Mouse (Mus musculus) heart, embryonic 14.5 days (tissue): ENCODE data around the gene Pawr. TPM values are rescaled to one million over a fixed set of nuclear protein-coding genes. Genes with fewer than 3 reads are reported as not detected.

Experiments used
- ATAC-seq: fragments of 200-750 bp; cut with Nextera tagmentation; 2 replicates; pipeline ENCODE4 v1.8.0; 2017; ENCODE audit warnings: low read depth, moderate TSS enrichment; ENCODE audit not compliant: insufficient number of reproducible peaks, insufficient read depth, low FRiP score
- H3K27ac ChIP-seq, 2 experiments: fragments of 200-500 bp in 1 of 2; fragments of 300-500 bp in 1 of 2; sonication (generic) in 1 of 2; replicated peaks in 1 of 2; 2 replicates each; pipeline ENCODE4 v1.5.1; 2012 to 2014; ENCODE audit warnings: low read depth in 2 of 2, low read length in 2 of 2, control low read depth in 1 of 2, mild to moderate bottlenecking in 1 of 2, mixed read lengths in 1 of 2; ENCODE audit not compliant: control insufficient read depth in 1 of 2, insufficient read depth in 1 of 2
- H3K27me3 ChIP-seq: fragments of 300-500 bp; sonication (generic); 2 replicates; pipeline ENCODE4 v1.6.1; 2014; ENCODE audit warnings: mild to moderate bottlenecking, low read length, control low read depth; ENCODE audit not compliant: control insufficient read depth, insufficient read depth
- H3K36me3 ChIP-seq: fragments of 300-500 bp; sonication (generic); 2 replicates; pipeline ENCODE4 v1.6.1; 2014; ENCODE audit warnings: mild to moderate bottlenecking, control low read depth, low read length, mixed read lengths; ENCODE audit not compliant: control insufficient read depth, insufficient read depth
- H3K4me1 ChIP-seq, 2 experiments: fragments of 200-500 bp in 1 of 2; fragments of 300-500 bp in 1 of 2; sonication (generic) in 1 of 2; 2 replicates each; pipeline ENCODE4 v1.6.1; 2012 to 2014; ENCODE audit warnings: low read length in 2 of 2, control low read depth in 1 of 2, mixed read lengths in 1 of 2; ENCODE audit not compliant: control insufficient read depth in 2 of 2, insufficient read depth in 2 of 2
- H3K4me2 ChIP-seq: fragments of 300-500 bp; sonication (generic); 2 replicates; pipeline ENCODE4 v1.6.1; 2014; ENCODE audit warnings: mild to moderate bottlenecking, low read length
- H3K4me3 ChIP-seq, 2 experiments: fragments of 200-500 bp in 1 of 2; fragments of 300-500 bp in 1 of 2; sonication (generic) in 1 of 2; 2 replicates each; pipeline ENCODE4 v1.5.1; 2012 to 2014; ENCODE audit warnings: low read length in 2 of 2, mild to moderate bottlenecking in 2 of 2, control low read depth in 1 of 2, low read depth in 1 of 2, moderate library complexity in 1 of 2; ENCODE audit not compliant: control insufficient read depth in 1 of 2, insufficient read depth in 1 of 2
- H3K9ac ChIP-seq: fragments of 300-500 bp; sonication (generic); 2 replicates; pipeline ENCODE4 v1.6.1; 2014; ENCODE audit warnings: mild to moderate bottlenecking, low read length
- H3K9me3 ChIP-seq: fragments of 300-500 bp; sonication (generic); 2 replicates; pipeline ENCODE4 v1.6.1; 2016; ENCODE audit warnings: low read length, control low read depth; ENCODE audit not compliant: control insufficient read depth
- WGBS: fragments of 180-500 bp; shearing (Covaris S2); extraction: QIAGEN DNeasy Blood & Tissue Kit; methylation state at CpG from one replicate; pipeline ENCODE4 v1.1.7; 2014; 5-methylcytosine and 5-hydroxymethylcytosine counted together
- polyA plus RNA-seq: library from polyadenylated mRNA; unstranded; fragments of >200 nt; fragmentation: Nextera tagmentation; extraction: Ambion mirVana; gene quantifications from 2 replicates; pipeline ENCODE4 v1.2.1, GENCODE M21; 2014

Pawr gene
- polyA plus RNA-seq, 1 experiment from 2014 or later = 12.4 TPM

GRCm38 (mm10) chr10:108406798-108407754 is 75.2 kb downstream of the Pawr start:
- Histone ChIP-seq H3K4me1 (peaks cover 17 to 42% of the 10 kb centered on the region in 2 experiments), H3K27ac (no peak overlapping the region), H3K9me3 (no peaks in the 10 kb centered on the region)

GRCm38 (mm10) chr10:108408025-108408424 is 76.1 kb downstream of the Pawr start:
- Histone ChIP-seq H3K27ac (no peak overlapping the region), H3K9me3 (no peaks in the 10 kb centered on the region), H3K9ac (no peak overlapping the region), H3K4me2 (no peak overlapping the region), H3K4me1 (peaks cover 17 to 42% of the 10 kb centered on the region in 2 experiments), H3K4me3 (no peak overlapping the region), H3K36me3 (peaks cover 4% of the 10 kb centered on the region; the same call in 1 of the 2 replicates), H3K27me3 (no peaks in the 10 kb centered on the region)
- no peak for ATAC-seq
- 35% methylated on average over 5 of the region's 5 CpGs for WGBS

More at GRCm38 (mm10) chr10:108406798-108407754, 75.2 kb downstream of the Pawr start:
- WGBS = 82% methylated on average over 12 of the region's 12 CpGs
- no peak overlapping the region for H3K4me3 ChIP-seq
- peaks cover 4% of the 10 kb centered on the region; the same call in 1 of the 2 replicates for H3K36me3 ChIP-seq
- no peak for ATAC-seq
- no peaks in the 10 kb centered on the region for H3K27me3 ChIP-seq
- H3K4me2 ChIP-seq = no peak overlapping the region
- H3K9ac ChIP-seq = no peak overlapping the region

GRCm38 (mm10) chr10:108408437-108408836 is 76.5 kb downstream of the Pawr start:
- H3K4me3 ChIP-seq = no peak overlapping the region
- no peaks in the 10 kb centered on the region for H3K9me3 ChIP-seq
- H3K27ac ChIP-seq = no peak overlapping the region
- WGBS = 72% methylated on average over 6 of the region's 6 CpGs
- ATAC-seq = no peak
- H3K4me1 ChIP-seq = peaks cover 17 to 42% of the 10 kb centered on the region in 2 experiments
- no peak overlapping the region for H3K4me2 ChIP-seq
- H3K36me3 ChIP-seq = peaks cover 4% of the 10 kb centered on the region; the same call in 1 of the 2 replicates
- H3K27me3 ChIP-seq = no peaks in the 10 kb centered on the region
- H3K9ac ChIP-seq = no peak overlapping the region

GRCm38 (mm10) chr10:108408986-108409385 is 77.1 kb downstream of the Pawr start:
- H3K4me2 ChIP-seq = no peak overlapping the region
- H3K9ac ChIP-seq = no peak overlapping the region
- H3K9me3 ChIP-seq = no peaks in the 10 kb centered on the region
- 64% methylated on average over 6 of the region's 6 CpGs for WGBS
- ATAC-seq = no peak
- no peak overlapping the region for H3K4me3 ChIP-seq
- H3K27me3 ChIP-seq = no peaks in the 10 kb centered on the region
- peaks cover 17 to 42% of the 10 kb centered on the region in 2 experiments for H3K4me1 ChIP-seq
- H3K27ac ChIP-seq = no peak overlapping the region
- peaks cover 4% of the 10 kb centered on the region; the same call in 1 of the 2 replicates for H3K36me3 ChIP-seq

- H3K4me3 ChIP-seq = no peak overlapping the region
- ATAC-seq = no peak
- no peak overlapping the region for H3K4me2 ChIP-seq
- no peak overlapping the region for H3K9ac ChIP-seq
- H3K4me1 ChIP-seq = peaks cover 15 to 41% of the 10 kb centered on the region in 2 experiments
- H3K27me3 ChIP-seq = no peaks in the 10 kb centered on the region
- H3K27ac ChIP-seq = no peak overlapping the region
- H3K9me3 ChIP-seq = no peaks in the 10 kb centered on the region
- WGBS = 53% methylated on average over 6 of the region's 6 CpGs
- H3K36me3 ChIP-seq = peaks cover 6% of the 10 kb centered on the region; the same call in 1 of the 2 replicates
Measured at GRCm38 (mm10) chr10:108409529-108409928, 77.6 kb downstream of the Pawr start.

- Histone ChIP-seq H3K4me3 (no peak overlapping the region), H3K4me1 (no peaks in the 10 kb centered on the region), H3K27me3 (no peaks in the 10 kb centered on the region), H3K9me3 (no peaks in the 10 kb centered on the region), H3K9ac (no peak overlapping the region), H3K4me2 (no peak overlapping the region), H3K36me3 (peaks cover 16% of the 10 kb centered on the region; the same call in 1 of the 2 replicates), H3K27ac (no peak overlapping the region)
- no peak for ATAC-seq
- WGBS = 87% methylated on average over 14 of the region's 14 CpGs
Measured at GRCm38 (mm10) chr10:108414936-108415635, 83.2 kb downstream of the Pawr start.

GRCm38 (mm10) chr10:108417448-108417847 is 85.5 kb downstream of the Pawr start:
- H3K4me1 ChIP-seq = no peaks in the 10 kb centered on the region
- ATAC-seq = no peak

More at GRCm38 (mm10) chr10:108417448-108417847, 85.5 kb downstream of the Pawr start:
- no peak overlapping the region for H3K27ac ChIP-seq
- H3K36me3 ChIP-seq = peaks cover 11% of the 10 kb centered on the region; the same call in 1 of the 2 replicates
- no peak overlapping the region for H3K4me2 ChIP-seq
- no peaks in the 10 kb centered on the region for H3K9me3 ChIP-seq
- WGBS = 75% methylated on average over 5 of the region's 5 CpGs
- no peak overlapping the region for H3K4me3 ChIP-seq
- H3K9ac ChIP-seq = no peak overlapping the region
- no peaks in the 10 kb centered on the region for H3K27me3 ChIP-seq
